Mouse (Mus musculus): Measurements from ENCODE around the gene Magi1.

Gene Magi1

DNA sequence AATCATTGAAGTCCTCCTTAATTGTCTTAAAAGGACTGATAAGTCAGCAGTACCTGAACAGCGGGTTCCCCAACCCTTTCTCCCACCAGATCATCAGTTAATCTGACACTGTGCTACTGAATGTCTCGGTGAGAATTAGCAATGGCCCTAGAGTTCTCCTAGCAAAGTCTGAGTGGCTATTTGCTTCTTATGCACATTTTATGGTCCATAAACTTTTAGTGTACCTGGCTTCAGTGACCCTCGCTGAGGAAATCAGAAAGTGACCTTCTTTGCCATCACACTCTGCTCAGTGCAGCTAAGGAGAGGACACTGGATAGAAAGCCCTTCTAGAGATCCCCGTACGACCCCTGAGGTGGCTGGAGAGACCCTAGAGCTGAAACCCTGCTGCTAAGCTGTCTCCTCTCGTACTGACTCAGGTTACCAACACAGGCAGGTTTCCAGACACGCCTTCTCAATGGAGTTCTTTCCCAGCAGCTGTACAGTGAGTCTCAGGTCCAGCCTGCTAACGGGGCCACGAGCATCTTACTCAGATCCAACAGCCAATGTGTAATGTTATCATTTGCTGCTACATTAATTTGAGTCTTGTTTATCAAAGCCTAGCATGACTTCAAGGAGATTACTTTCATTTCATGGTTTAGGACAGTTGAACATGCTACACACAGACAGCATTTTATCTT is 461.4 kb downstream of the Magi1 start:
- DNase-seq (ENCODE audit: low read depth): no peak

DNA sequence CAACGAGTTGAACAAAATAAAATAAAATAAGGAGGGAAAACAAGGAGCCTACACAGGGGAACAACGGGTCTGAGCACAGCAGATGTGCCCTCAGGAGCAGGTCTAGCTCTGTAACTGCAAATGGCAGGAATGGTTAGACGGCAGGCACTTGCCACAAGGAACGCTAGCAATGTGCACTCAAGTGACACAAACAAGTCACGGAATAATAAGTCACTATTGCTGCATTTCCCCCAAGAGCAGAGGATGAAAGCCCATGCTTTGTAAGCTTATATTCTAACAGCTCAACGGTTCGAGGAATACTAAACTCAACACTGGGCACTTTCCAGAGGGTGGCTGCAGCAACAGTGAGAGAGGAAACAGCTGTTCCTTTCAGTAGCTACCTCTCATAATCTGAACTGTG is 462.2 kb downstream of the Magi1 start:
- no peak for DNase-seq (ENCODE audit: low read depth)

GRCm38 (mm10) chr6:93819888-93820287 is 463.8 kb downstream of the Magi1 start:
- DNase-seq (ENCODE audit: low read depth): no peak

GRCm38 (mm10) chr6:93819282-93819681 is 464.4 kb downstream of the Magi1 start:
- DNase-seq (ENCODE audit: low read depth): no peak

DNA sequence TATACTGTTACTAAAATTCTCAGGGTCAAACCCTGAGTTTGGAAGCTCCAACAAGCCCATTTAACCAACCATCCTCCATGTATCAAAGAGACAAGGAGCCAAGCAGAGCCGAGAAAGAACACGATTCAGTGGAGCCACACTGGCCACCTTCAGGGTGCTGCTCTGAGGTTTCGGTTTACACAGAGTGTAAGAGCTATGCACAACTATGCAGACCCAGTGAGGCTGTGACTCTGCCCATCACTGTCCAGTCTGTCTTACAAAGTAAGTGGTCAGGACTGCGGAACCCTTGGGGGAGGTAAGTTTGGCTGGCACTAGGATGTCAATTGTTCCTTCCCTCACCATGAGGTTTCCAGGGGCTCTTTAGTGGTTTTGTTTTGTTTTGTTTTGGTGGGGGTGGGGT is 465.2 kb downstream of the Magi1 start:
- DNase-seq (ENCODE audit: low read depth): no peak

DNA sequence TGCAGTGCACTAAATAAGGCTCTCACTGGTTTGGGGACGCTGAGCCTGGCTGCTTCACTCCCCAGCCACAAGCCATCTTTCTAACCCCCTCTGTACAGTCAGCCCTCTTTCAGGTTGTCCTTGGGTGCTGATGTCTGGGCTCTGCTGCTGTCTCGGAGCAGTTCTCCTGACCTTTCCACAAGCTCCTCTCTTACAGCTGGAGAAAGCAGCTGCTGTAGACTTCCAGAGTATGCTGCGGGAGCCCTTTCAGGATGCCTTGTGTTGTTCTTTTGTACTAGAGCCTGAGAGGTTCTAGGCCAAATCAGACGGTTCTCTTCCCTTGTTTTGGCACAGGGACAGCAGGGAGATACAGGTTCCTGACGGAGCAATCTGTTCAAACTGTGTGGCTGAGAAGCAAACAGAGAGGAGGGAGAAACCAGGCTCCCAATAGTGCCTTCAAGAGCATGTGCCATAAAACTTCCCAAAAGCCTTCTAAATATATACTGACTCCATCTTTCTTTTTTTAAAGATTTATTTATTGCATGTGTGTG is 478.2 kb downstream of the Magi1 start:
- DNase-seq (ENCODE audit: low read depth): no peak

DNA sequence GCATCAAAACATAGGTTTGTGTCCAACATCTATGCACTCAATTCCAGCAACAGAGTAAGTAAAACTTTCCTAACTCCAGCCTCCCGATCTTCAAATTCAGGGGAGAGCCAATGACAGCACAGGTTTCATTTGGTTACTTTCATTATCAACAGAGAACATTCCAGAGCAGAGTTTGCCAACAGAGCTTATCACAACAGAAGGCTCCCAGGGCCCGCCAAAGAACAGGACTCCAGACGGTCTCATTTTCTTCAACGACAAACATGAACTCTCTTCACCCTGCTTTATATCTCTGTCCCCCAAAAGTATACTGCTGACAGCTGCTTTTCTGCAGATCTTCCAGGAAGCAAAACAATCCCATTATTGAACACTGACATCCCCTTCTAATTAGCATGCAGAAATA is 481.3 kb downstream of the Magi1 start:
- DNase-seq (ENCODE audit: low read depth): peak; percentile 5

DNA sequence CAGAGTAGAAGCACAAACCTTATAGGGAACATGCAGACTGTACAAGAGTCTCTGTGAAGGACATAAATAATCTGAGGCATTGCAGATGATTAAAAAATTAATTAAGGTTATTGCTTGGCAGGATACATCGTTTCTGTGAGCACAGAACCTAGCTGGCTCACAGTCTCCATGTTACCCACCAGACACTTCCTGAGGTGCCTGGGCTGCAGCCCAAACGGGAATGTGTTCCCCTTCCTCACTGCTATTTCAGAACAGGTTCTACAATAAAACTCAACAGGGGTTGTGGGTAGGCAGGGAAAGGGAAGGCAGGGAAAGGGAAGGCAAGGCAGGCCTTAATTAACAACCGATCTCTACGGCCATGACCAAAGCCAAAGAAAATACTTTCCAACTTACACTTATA is 483.3 kb downstream of the Magi1 start:
- DNase-seq (ENCODE audit: low read depth): no peak

DNA sequence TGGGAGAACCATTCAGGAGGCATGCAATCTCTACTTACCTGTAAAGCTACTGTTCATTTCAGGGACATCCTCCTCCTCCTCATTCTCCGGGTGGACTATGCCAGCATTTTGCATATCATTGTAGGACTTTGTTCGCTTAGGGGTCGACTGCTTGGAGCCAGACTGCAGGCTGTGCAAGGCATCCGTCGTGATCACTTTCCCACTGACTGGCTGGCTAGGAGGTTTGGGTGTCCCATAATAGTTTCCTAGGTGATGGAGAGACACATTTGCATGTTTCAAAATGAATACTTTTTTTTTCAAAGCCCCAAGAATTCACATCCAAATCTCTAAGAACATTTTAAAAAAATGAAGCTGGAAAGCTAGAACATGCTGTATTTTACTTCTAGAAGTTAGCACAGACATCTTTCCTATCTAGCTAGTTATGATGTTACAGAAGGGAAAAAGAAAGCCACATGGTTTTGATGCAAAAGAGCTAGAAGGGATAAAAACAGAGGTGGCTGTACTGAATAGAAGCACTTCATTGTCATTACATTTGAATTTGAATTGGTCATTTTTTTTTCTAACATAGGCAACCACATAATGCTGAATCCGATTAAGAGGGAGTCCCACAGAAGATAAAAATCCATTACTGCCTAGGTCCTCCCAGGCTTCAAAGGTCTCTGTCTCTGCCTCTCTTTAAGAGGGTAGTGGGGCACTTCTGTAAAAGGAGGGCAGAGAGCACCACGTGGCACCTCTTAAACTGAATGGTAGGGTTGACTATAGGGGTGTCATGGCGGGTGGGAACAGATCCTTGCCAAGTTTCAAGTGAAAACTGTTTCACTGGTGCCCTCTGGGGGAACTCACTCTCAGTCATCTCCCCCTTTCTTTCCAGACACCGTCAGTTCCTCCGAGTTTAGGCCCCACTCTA is 491.2 kb downstream of the Magi1 start:
- no peak for DNase-seq (ENCODE audit: low read depth)

GRCm38 (mm10) chr6:93789721-93790120 is 494.0 kb downstream of the Magi1 start:
- DNase-seq (ENCODE audit: low read depth): no peak

DNA sequence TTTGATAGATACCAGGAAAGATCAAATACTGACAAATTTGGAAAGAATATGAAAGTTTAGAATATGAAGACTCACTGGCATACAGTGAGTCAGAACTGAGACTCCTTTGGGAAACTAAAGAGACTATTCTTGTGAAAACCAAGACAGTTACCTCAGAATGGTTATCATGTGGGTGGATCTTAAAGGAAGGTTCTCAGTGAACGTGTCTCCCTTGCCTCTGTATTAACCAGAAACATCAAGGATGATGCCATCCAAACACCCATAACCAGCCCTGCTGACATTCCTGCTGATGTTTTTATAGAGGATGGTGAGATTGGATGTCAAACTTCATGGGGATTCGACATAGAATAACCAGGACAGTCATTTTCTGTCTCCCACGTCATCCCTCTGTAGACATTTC is 496.7 kb downstream of the Magi1 start:
- DNase-seq (ENCODE audit: low read depth): no peak

- DNase-seq (ENCODE audit: low read depth): no peak
Measured at GRCm38 (mm10) chr6:93786220-93786619, 497.5 kb downstream of the Magi1 start.

DNA sequence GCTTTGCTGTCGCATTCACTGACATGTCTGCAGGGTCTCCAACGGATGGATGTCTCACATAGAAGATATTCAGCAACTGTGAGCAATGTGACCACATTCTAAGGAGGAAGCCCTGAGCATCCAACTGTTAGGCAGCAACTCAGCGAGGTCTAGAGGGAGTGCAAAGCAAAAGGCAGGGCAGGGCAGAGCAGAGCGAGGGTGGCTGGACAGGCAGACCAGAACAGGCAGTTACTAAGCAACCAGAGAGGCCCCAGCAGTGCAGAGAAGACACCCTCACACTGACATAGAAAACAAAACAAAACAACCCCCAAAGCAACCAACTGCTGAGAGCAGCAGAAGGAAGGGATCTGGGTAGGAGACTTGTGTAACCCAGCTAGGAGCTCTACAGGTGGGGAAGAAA is 512.6 kb downstream of the Magi1 start:
- no peak for DNase-seq (ENCODE audit: low read depth)

DNA sequence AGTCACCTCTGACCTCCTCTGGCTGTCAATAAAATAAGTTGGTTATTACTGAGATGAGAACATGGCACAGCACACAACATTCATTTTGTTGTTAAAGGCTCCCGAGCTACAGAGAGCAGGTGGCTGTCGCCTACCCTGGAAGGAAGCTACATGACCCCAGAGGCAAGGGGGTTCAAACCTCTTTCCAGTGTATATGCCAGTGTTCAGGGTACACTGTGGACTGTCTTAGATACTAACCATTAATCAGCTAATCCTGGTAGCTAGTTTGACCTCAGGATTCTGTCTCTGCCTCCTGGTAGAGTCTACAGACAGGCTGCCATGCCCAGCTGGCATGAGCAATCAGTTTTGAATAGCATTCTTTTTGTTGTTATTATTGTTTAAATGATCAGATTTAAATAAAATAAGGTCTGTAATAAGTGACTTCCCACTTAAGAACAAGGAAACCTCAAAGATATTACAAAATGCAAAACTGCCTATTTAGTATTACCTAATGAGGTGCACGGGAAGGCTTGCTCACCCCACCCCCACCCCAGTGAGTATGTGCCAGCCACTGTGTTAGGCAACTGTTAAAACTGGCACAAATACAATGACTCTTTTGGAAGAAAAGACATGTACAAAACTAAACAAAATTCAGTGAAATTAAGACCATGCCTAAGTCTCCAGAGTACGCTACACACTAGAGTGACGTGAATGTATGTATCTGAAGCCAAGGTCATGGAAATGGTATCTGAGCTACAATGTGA is 513.3 kb downstream of the Magi1 start:
- DNase-seq (ENCODE audit: low read depth): no peak

- DNase-seq (ENCODE audit: low read depth): no peak
Measured at GRCm38 (mm10) chr6:93758114-93758513, 525.6 kb downstream of the Magi1 start.

- peak; percentile 4 for DNase-seq (ENCODE audit: low read depth)
Measured at GRCm38 (mm10) chr6:93757353-93758087, 526.2 kb downstream of the Magi1 start.

DNA sequence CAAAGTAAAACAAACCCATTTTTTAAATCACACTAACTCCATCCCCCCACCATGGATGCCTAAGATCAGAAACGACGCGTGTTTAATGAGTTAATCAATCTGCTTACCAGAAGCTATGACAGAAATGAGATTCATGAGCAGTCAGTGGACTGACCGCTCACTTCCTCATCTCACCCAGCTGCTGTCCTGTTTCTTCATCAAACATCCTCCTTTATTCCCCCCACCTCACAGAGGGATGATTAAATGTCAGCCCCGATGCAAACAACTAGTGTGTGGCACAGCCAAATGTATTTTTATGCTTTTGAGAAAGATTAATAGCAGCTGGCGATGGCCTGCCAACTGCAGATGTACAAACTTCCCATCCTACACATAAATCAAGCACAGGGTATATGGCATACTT is 540.6 kb downstream of the Magi1 start:
- DNase-seq (ENCODE audit: low read depth): no peak

GRCm38 (mm10) chr6:93739786-93740185 is 543.9 kb downstream of the Magi1 start:
- DNase-seq (ENCODE audit: low read depth): no peak

GRCm38 (mm10) chr6:93737083-93737482 is 546.6 kb downstream of the Magi1 start:
- DNase-seq (ENCODE audit: low read depth): no peak

DNA sequence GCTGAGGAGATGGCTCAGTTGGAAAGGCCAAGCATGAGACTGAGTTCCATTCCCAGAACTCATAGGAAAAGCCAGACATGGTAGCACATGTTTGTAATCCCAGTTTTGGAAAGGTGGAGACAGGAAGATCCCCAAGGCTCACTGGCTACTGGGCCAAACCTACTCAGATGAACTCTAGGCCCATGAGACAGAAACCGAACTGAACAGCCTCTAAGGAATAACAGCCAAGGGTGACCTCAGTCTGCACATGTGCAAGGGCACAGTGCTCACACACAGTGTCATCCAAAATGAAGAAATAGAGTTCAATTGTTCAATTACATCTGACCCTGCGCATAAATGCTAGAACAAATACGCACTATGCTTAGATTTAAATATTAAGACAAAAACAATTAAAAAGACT is 547.6 kb downstream of the Magi1 start:
- DNase-seq (ENCODE audit: low read depth): no peak

- DNase-seq (ENCODE audit: low read depth): no peak
Measured at GRCm38 (mm10) chr6:93733800-93734199, 549.9 kb downstream of the Magi1 start.

GRCm38 (mm10) chr6:93729702-93730101 is 554.0 kb downstream of the Magi1 start:
- DNase-seq (ENCODE audit: low read depth): no peak
